Mouse (Mus musculus) large intestine, adult 2 months (tissue): Measurements from ENCODE around the gene Dlgap1. TPM values are rescaled to one million over a fixed set of nuclear protein-coding genes. Genes with fewer than 3 reads are reported as not detected.

Experiments
- DNase-seq: peaks from one replicate; pipeline ENCODE4 v3.0.0-alpha.2; 2012; ENCODE audit warnings: low read depth, low spot score
- WGBS: fragments of 180-500 bp; shearing (Covaris S2); methylation state at CpG from one replicate; pipeline ENCODE4 v1.1.7; 2018; 5-methylcytosine and 5-hydroxymethylcytosine counted together
- polyA plus RNA-seq: library from polyadenylated mRNA; depleted of rRNA; stranded (reverse); fragments of >200 nt; gene quantifications from 2 replicates; pipeline ENCODE4 v1.2.3, GENCODE M21; 2012

Gene Dlgap1
- polyA plus RNA-seq, 1 experiment, result 0.45 TPM

DNA sequence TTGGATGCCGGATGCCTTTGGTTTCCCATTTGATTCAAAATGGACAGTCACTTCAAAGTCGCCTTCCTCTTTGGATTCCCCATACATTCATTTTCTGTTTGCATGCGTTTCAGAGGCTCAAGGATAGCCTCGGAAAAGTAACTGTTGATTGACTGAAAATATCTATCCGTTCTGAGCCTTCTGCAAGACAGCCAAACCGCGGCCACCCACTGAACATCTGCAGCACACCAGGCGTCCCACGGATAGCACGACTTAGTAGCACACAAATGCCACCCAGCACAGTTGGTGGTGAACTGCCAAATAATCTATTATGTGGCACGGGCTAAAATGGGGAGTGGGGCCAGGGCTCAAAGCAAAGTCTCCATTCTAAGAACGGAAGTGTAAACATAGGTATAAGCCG is 705.1 kb downstream of the Dlgap1 start:
- WGBS, result 91% methylated on average over 13 of the region's 13 CpGs
- DNase-seq, result no peak

DNA sequence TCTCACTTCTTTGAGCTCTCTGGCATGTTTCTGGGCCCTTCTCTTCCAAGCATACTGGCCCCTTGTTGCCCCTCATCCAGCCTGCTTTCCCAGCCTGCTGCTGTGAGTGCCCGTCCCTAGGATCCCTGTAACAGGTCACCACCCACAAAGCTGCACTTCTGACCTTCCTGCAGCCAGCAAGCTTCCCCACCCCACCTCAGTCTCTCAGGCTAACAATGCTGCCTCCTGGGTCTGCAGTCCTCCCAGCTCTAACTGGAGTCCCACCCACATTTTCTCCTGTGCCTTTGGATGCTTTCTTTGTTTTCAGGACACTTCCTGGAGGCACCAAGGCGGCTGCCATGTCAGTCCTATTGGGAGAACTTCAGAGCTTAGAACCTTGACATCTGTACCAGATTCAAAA is 707.6 kb downstream of the Dlgap1 start:
- DNase-seq, result no peak
- WGBS, result 63% methylated on average over 2 of the region's 2 CpGs

DNA sequence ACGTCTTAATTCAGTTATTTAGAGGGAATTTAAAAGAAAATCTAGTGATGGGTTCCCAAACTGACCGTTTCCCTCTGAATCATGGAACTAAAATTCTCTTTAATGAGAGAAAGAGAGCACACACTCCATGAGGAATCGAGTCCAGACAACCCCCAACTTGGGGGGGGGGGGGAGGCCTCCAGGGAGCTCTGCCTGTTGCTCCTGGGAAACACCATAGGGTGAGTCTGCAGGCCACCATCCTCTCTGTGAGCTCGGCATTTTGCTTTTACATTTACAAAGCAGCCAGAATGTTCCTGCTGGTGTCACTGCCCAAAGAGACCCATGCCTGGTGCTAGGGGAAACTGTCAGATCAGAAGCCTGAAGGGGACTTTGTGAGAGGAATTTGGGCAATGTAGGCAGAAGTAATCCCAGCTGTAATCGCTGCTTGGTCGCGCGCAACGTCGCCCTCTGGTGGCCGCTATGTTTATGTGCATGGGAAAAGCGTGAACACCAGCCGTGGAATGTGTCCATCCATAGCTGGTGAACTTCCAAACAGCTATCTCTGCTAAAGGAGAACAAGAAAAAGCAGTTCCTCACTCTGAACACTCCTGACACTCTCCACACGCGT is 714.8 kb downstream of the Dlgap1 start:
- 12% methylated on average over 15 of the region's 15 CpGs for WGBS
- no peak for DNase-seq

- WGBS, result 85% methylated on average over 6 of the region's 6 CpGs
- DNase-seq, result no peak
Measured at GRCm38 (mm10) chr17:70690174-70690573, 721.3 kb downstream of the Dlgap1 start.

DNA sequence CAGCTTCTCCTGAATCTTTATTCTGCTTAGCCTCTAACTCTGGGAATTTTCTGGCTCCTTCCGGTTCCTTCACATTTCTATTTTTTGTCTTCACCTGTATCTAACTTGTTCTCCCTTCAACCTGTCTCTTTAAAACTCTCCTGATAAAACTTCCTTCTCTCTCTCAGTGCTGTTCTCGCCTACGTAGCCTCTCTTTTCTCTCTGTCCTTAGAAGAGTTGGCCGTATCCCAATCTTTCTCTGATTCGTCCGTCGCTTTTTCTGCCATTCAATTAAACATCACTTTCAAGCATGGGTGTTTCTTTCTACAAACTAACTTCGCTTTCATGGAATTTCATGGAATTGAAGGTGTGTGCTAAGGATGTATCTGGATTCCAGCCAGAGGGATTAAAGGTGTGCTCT is 721.7 kb downstream of the Dlgap1 start:
- DNase-seq, result no peak
- WGBS, result 84% methylated on average over 8 of the region's 8 CpGs

- peak; percentile 70 for DNase-seq
- 2% methylated on average over 28 of the region's 28 CpGs for WGBS
Measured at GRCm38 (mm10) chr17:70706976-70707818, 738.3 kb downstream of the Dlgap1 start.

GRCm38 (mm10) chr17:70707819-70708140 is 738.9 kb downstream of the Dlgap1 start:
- 19% methylated on average over 6 of the region's 6 CpGs for WGBS

GRCm38 (mm10) chr17:70709545-70709944 is 740.7 kb downstream of the Dlgap1 start:
- WGBS, result 27% methylated on average over 5 of the region's 5 CpGs
- no peak for DNase-seq

More at GRCm38 (mm10) chr17:70707819-70708140, 738.9 kb downstream of the Dlgap1 start:
- no peak for DNase-seq

DNA sequence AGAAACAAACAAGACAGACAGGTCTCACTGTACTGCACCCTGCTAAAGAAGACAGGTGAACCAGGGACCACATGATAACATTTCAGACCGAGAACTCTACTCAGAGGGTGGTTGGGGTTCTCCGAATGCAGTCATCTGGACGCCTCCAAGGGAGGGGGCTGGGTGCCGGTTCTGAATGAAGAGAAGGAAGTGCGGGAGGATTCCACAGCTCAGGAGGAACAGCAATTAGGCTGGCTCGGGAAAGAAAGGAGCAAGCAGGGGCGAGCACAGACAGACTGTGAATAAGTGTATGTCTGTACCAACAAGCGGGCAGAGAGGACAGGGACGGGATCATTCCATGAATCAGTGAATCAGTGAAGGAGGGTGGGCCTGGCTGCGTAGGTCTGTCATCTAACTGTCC is 744.6 kb downstream of the Dlgap1 start:
- no peak for DNase-seq
- 39% methylated on average over 10 of the region's 10 CpGs for WGBS

- 71% methylated on average over 11 of the region's 11 CpGs for WGBS
- DNase-seq, result no peak
Measured at GRCm38 (mm10) chr17:70719684-70720324, 750.9 kb downstream of the Dlgap1 start.

- 52% methylated on average over 8 of the region's 8 CpGs for WGBS
- DNase-seq, result no peak
Measured at GRCm38 (mm10) chr17:70720766-70721165, 751.9 kb downstream of the Dlgap1 start.

DNA sequence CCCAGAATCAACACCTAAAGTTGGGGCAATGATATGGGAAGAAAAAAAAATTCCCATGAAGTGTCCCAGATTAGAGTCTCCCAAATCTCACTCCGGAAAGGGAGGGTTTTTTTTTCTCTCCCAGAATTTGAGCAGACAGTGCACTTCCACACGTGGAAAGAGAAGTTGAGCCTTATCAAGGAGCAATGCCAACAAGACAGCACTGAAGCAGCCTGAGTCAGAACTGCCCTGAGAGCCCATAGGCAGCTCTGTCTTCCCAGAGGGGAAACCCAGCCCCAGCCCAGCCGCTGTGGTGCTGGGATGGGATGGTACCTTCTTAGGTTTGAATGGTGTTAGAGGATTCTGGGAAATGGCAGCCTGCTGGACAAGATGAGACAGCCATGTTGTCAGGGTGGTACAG is 753.3 kb downstream of the Dlgap1 start:
- DNase-seq, result no peak
- WGBS, result 76% methylated on average over 3 of the region's 3 CpGs

DNA sequence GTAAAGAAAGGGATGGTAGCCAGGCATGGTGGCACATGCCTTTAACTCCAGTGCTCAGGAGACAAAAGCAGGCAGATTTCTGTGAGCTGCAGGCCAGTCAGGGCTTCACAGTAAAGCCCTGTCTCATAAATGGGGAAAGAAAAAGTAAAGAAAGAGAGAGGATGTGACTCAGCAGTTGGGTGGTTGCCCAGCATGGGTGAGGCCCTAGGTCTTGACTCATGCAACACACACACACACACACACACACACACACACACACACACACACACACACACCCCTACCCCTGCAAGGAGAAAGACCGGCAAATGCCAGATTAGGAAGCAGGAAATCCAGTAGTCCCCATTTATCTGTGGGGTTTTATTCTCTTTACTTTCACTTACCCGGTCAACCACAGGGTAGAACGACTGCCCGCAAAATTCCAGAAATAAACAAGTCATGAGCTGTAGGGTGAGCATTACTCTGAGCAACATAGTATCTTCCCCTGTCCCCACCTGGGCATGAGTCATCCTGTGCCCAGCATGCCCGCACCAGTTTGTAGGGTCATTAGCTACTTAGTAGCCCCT is 759.9 kb downstream of the Dlgap1 start:
- WGBS, result 6% methylated on average over 5 of the region's 5 CpGs
- peak; percentile 89 for DNase-seq

DNA sequence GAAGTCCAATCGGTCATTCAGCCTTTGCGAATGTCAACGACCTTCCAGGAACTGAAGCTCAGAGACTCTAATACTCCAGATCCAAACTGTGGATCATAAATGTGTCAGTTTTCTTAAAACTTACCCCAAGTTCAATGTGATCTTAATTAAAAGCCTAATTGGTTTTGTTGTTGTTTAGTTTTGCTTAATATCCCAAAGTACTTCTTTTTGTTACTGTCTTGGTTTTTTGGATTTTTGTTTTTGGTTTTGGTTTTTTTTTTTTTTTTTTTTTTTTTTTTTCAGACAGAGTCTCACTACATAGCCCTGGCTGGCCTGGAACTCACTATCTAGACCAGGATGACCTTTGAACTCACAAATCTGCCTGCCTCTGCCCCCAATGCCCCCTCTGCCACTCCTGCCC is 765.9 kb downstream of the Dlgap1 start:
- WGBS, result 69% methylated on average over 3 of the region's 3 CpGs
- no peak for DNase-seq

DNA sequence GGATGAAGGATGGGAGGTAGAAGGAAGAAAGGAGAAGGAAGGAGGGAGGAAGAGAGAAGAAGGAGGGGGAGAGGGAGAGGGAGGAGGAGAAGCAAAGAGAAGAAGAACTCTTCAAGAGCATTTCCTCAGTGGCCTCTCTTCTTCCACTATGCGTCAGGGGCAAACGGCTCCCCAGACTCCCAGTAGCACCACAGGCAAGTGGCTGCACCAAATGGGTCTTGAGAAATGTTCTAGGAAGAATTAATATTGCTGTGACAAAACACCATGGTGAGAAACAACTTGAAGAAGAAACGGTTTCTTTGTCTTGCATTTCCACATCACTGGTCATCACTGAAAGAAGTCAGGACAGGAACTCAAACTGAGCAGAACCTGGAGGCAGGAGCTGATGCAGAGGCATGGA is 766.5 kb downstream of the Dlgap1 start:
- 91% methylated on average over 3 of the region's 3 CpGs for WGBS
- DNase-seq, result no peak

GRCm38 (mm10) chr17:70737424-70737823 is 768.6 kb downstream of the Dlgap1 start:
- WGBS, result 2% methylated on average over 6 of the region's 6 CpGs

GRCm38 (mm10) chr17:70738168-70738854 is 769.4 kb downstream of the Dlgap1 start:
- WGBS, result 4% methylated on average over 17 of the region's 17 CpGs
- DNase-seq, result peak; percentile 94

More at GRCm38 (mm10) chr17:70737424-70737823, 768.6 kb downstream of the Dlgap1 start:
- no peak for DNase-seq

- no peak for DNase-seq
- WGBS, result 74% methylated on average over 6 of the region's 6 CpGs
Measured at GRCm38 (mm10) chr17:70739346-70739745, 770.5 kb downstream of the Dlgap1 start.

- WGBS, result 43% methylated on average over 1 of the region's 1 CpGs
Measured at GRCm38 (mm10) chr17:70741696-70742095, 772.8 kb downstream of the Dlgap1 start.

More at GRCm38 (mm10) chr17:70741696-70742095, 772.8 kb downstream of the Dlgap1 start:
- no peak for DNase-seq
